Mouse (Mus musculus) forebrain, embryonic 10.5 days (tissue): ENCODE measurements around the gene Far2. TPM values are rescaled to one million over a fixed set of nuclear protein-coding genes. Genes with fewer than 3 reads are reported as not detected.
"Not testable (repeated sequence)": the region's sequence is repeated elsewhere in the genome, so short reads cannot be mapped to it uniquely, and the experiment has no call there.

ENCODE experiments used
- DNase-seq: peaks from one replicate; pipeline ENCODE4 v3.0.0-alpha.2; 2017; ENCODE audit warnings: low spot score; ENCODE audit errors: extremely low spot score
- H3K27ac ChIP-seq: fragments of 300-500 bp; sonication (generic); 2 replicates; pipeline ENCODE4 v1.5.1; 2016; ENCODE audit warnings: mild to moderate bottlenecking
- H3K27me3 ChIP-seq: fragments of 300-500 bp; sonication (generic); 2 replicates; pipeline ENCODE4 v1.6.1; 2016; ENCODE audit warnings: mild to moderate bottlenecking; ENCODE audit not compliant: poor library complexity, severe bottlenecking
- H3K36me3 ChIP-seq: fragments of 300-500 bp; sonication (generic); replicated peaks from 2 replicates; pipeline ENCODE4 v1.6.1; 2016; ENCODE audit warnings: mild to moderate bottlenecking, moderate library complexity
- H3K4me1 ChIP-seq: fragments of 300-500 bp; sonication (generic); 2 replicates; pipeline ENCODE4 v1.6.1; 2016
- H3K4me3 ChIP-seq: fragments of 300-500 bp; sonication (generic); 2 replicates; pipeline ENCODE4 v1.5.1; 2016; ENCODE audit warnings: mild to moderate bottlenecking, moderate library complexity
- H3K9me3 ChIP-seq: fragments of 300-500 bp; sonication (generic); 2 replicates; pipeline ENCODE4 v1.6.1; 2016; ENCODE audit warnings: mild to moderate bottlenecking, moderate library complexity
- WGBS: fragments of 180-500 bp; shearing (Covaris S2); methylation state at CpG from one replicate; pipeline ENCODE4 v1.1.7; 2016; 5-methylcytosine and 5-hydroxymethylcytosine counted together
- polyA plus RNA-seq: library from polyadenylated mRNA; unstranded; fragments of >200 nt; fragmentation: Nextera tagmentation; extraction: Ambion mirVana; gene quantifications from 2 replicates; pipeline ENCODE4 v1.2.1, GENCODE M21; 2016

Gene Far2
- polyA plus RNA-seq, 1 experiment from 2014 or later, result 1.9 TPM

- H3K27me3 ChIP-seq, result no peaks in the 10 kb centered on the region
- H3K4me3 ChIP-seq, result no peak overlapping the region
- no peak for DNase-seq
- no peaks in the 10 kb centered on the region for H3K9me3 ChIP-seq
- no peaks in the 10 kb centered on the region for H3K4me1 ChIP-seq
- WGBS, result 81% methylated on average over 3 of the region's 3 CpGs
- H3K27ac ChIP-seq, result no peak overlapping the region
- no peaks in the 10 kb centered on the region for H3K36me3 ChIP-seq
Observed at GRCm38 (mm10) chr6:148097039-148097438, 50.0 kb downstream of the Far2 start.

GRCm38 (mm10) chr6:148101977-148102376 is 54.9 kb downstream of the Far2 start:
- Histone ChIP-seq H3K27me3 (no peaks in the 10 kb centered on the region), H3K27ac (no peak overlapping the region), H3K4me1 (no peaks in the 10 kb centered on the region), H3K9me3 (no peaks in the 10 kb centered on the region), H3K36me3 (no peaks in the 10 kb centered on the region), H3K4me3 (no peak overlapping the region)
- DNase-seq, result no peak
- 85% methylated on average over 3 of the region's 3 CpGs for WGBS

GRCm38 (mm10) chr6:148102434-148102833 is 55.4 kb downstream of the Far2 start:
- no peaks in the 10 kb centered on the region for H3K27me3 ChIP-seq
- H3K4me1 ChIP-seq, result no peaks in the 10 kb centered on the region
- no peaks in the 10 kb centered on the region for H3K9me3 ChIP-seq
- H3K4me3 ChIP-seq, result no peak overlapping the region
- no peak overlapping the region for H3K27ac ChIP-seq
- WGBS, result 98% methylated on average over 1 of the region's 1 CpGs
- no peak for DNase-seq
- no peaks in the 10 kb centered on the region for H3K36me3 ChIP-seq

DNA sequence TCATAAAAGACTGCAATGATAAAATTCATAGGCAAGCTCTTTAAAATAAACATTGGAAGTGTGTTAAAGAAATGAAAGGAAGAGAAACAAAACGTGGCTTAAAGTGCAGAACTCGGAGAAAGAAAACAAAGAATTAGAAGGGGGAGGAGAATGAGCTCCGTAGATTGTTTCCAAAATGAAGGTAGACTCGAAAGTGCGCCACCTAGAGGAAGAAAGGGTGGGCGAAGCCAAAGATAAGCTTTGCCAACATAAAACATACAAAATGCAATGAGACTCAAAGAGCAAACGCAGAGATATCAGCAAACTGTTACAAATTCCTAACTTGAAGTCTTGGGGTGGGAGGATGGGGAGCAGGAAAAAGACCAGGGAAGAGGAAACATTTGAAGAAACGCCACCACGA is 57.2 kb downstream of the Far2 start:
- Histone ChIP-seq H3K9me3 (no peaks in the 10 kb centered on the region), H3K27me3 (no peaks in the 10 kb centered on the region), H3K36me3 (no peaks in the 10 kb centered on the region), H3K4me3 (no peak overlapping the region), H3K4me1 (peaks cover 3% of the 10 kb centered on the region; the same call in 1 of the 2 replicates), H3K27ac (no peak overlapping the region)
- 40% methylated on average over 9 of the region's 9 CpGs for WGBS
- DNase-seq, result peak; percentile 21

DNA sequence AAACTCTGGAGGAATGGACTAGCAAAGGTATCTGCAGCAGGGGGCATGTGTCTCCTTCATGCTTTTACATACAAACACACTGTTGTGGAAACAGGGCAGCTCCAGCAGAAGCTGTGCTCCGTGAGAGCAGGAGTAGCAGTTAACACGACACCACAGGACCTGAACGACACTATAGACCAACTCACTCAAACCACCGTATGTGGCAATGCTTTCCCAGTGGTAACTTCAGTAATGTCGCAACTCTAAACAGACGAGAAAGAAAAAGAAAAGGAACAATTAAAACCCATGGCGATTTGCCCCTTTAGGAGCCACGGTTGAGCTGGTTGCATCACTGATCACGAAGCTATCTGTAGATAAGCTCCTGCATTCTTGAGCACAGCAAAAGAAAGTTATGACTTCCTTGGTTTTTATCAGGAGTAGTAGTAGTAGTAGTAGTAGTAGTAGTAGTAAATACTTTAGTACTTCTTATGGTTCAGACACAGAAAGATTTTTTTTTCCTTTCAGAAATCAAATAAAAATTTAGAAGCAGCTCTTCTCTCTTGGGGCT is 58.7 kb downstream of the Far2 start:
- no peak overlapping the region for H3K27ac ChIP-seq
- H3K4me1 ChIP-seq, result peaks cover 14% of the 10 kb centered on the region
- H3K9me3 ChIP-seq, result no peaks in the 10 kb centered on the region
- no peak for DNase-seq
- no peak overlapping the region for H3K4me3 ChIP-seq
- WGBS, result 82% methylated on average over 9 of the region's 9 CpGs
- H3K27me3 ChIP-seq, result no peaks in the 10 kb centered on the region
- no peaks in the 10 kb centered on the region for H3K36me3 ChIP-seq

DNA sequence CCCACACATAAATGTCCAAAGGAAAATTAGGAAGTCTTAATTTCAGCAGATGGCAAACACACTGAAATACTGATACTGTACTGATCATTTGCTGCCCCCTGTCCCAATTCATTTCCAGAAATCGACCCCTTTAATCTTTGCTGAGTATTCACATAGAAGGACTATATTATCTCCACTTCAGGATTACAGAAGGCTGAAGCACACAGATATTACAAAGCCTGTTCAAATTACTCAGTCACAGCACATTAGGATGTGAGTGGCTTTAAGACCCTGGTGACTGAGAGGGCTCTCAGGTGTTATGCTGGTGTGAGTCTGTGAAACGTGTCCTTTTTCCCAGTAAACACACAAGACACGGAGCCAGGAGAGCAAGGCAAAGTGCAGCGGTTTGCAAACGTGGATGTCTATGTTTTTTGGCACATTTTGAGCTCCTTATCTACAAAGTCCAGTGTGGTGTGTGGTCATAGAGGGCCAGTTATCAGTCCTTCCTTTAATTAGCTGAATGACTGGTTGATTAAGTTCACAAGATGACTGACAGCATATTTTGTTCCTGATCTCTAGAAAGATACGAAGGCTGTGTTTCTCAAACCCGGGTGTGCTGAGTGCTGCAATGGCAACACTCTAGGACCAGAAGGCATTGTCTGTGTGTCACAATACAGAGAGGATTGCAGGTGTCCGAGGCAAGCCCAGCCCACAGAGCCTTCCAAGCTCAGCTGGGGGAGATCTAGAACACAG is 61.8 kb downstream of the Far2 start:
- H3K27me3 ChIP-seq, result no peaks in the 10 kb centered on the region
- 71% methylated on average over 8 of the region's 8 CpGs for WGBS
- no peak overlapping the region for H3K4me3 ChIP-seq
- no peak overlapping the region for H3K27ac ChIP-seq
- no peaks in the 10 kb centered on the region for H3K36me3 ChIP-seq
- no peak for DNase-seq
- H3K4me1 ChIP-seq, result peaks cover 14% of the 10 kb centered on the region
- H3K9me3 ChIP-seq, result no peaks in the 10 kb centered on the region

- Histone ChIP-seq H3K4me3 (no peak overlapping the region), H3K27me3 (no peaks in the 10 kb centered on the region), H3K9me3 (no peaks in the 10 kb centered on the region), H3K27ac (no peak overlapping the region), H3K36me3 (no peaks in the 10 kb centered on the region), H3K4me1 (peaks cover 14% of the 10 kb centered on the region)
- 91% methylated on average over 2 of the region's 2 CpGs for WGBS
- no peak for DNase-seq
Observed at GRCm38 (mm10) chr6:148110996-148111633, 64.1 kb downstream of the Far2 start.

GRCm38 (mm10) chr6:148116371-148116770 is 69.3 kb downstream of the Far2 start:
- H3K27ac ChIP-seq, result no peak overlapping the region
- H3K27me3 ChIP-seq, result no peaks in the 10 kb centered on the region
- no peaks in the 10 kb centered on the region for H3K4me1 ChIP-seq
- 87% methylated on average over 5 of the region's 5 CpGs for WGBS
- no peaks in the 10 kb centered on the region for H3K36me3 ChIP-seq
- no peaks in the 10 kb centered on the region for H3K9me3 ChIP-seq
- DNase-seq, result no peak
- no peak overlapping the region for H3K4me3 ChIP-seq

DNA sequence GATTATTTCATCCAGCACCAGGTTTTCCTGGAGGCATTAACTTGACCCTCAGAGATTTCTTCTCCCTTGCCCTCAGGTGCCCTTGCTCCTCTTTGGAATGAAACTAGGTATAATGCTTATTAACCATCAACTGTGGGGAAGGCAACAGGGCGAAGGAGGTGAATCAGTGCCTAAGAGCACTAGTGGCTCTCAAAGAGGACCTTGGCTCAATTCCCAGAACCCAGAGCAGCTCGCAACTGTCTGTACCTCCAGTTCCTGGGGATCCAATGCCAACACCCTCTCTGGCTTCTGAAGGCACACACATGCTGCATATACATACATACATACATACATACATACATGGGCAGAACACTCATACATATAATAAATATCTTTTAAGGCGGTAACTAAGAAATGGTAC is 69.8 kb downstream of the Far2 start:
- H3K4me3 ChIP-seq, result no peak overlapping the region
- no peaks in the 10 kb centered on the region for H3K36me3 ChIP-seq
- H3K9me3 ChIP-seq, result no peaks in the 10 kb centered on the region
- no peaks in the 10 kb centered on the region for H3K27me3 ChIP-seq
- no peaks in the 10 kb centered on the region for H3K4me1 ChIP-seq
- H3K27ac ChIP-seq, result no peak overlapping the region
- no peak for DNase-seq
- WGBS, result 93% methylated on average over 3 of the region's 3 CpGs

GRCm38 (mm10) chr6:148117696-148118095 is 70.6 kb downstream of the Far2 start:
- no peaks in the 10 kb centered on the region for H3K4me1 ChIP-seq
- H3K36me3 ChIP-seq, result no peaks in the 10 kb centered on the region
- H3K27me3 ChIP-seq, result no peaks in the 10 kb centered on the region
- no peak for DNase-seq
- no peaks in the 10 kb centered on the region for H3K9me3 ChIP-seq
- H3K27ac ChIP-seq, result no peak overlapping the region
- WGBS, result 85% methylated on average over 1 of the region's 1 CpGs
- no peak overlapping the region for H3K4me3 ChIP-seq

DNA sequence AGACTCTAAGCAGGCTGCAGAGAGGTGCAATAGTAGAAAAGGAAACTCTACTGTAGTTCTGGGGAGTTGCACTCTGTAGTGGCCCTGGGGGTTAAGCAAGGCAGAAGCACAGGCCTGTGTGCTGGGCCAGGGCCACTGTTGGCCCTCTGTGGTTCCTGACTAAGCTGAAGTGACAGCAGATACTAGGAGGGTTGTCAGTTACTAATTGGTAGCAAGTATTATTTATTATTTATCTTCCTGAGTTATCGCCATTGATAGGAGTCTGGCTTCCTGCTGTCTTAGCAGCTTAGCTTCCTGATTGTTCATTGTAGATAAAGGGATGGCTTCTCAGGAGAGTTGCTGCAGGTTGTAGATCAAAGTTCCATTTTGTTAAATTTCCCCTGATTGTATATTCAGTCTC is 73.6 kb downstream of the Far2 start:
- H3K27ac ChIP-seq, result no peak overlapping the region
- 78% methylated on average over 1 of the region's 1 CpGs for WGBS
- H3K27me3 ChIP-seq, result no peaks in the 10 kb centered on the region
- H3K36me3 ChIP-seq, result no peaks in the 10 kb centered on the region
- DNase-seq, result no peak
- H3K4me3 ChIP-seq, result no peak overlapping the region
- no peaks in the 10 kb centered on the region for H3K4me1 ChIP-seq
- no peaks in the 10 kb centered on the region for H3K9me3 ChIP-seq

GRCm38 (mm10) chr6:148126851-148127250 is 79.8 kb downstream of the Far2 start:
- DNase-seq, H3K4me1 ChIP-seq, H3K27ac ChIP-seq, H3K4me3 ChIP-seq, H3K36me3 ChIP-seq, H3K9me3 ChIP-seq, H3K27me3 ChIP-seq: not testable (repeated sequence)
- WGBS, result 90% methylated on average over 10 of the region's 10 CpGs

DNA sequence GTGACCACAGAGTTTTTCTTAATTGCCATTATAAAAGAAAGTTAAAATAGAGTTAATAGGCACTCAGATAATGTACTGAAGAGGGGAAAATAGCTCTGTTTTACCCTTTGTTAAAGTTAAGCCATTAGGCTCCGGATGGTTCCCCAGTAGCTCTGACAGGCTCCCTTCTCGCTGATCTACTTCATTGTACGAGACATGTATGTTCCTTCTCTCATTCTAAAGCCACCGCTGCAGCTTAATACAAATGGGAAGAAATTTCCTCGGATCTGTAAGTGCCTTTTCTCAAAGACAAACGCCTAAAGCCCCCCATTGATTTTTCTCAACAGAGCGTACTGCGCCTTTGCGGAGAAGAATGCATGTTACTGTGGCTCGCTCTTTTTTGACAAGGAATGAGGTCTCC is 85.3 kb downstream of the Far2 start:
- Histone ChIP-seq H3K27ac (no peak overlapping the region), H3K4me1 (peaks cover 18% of the 10 kb centered on the region), H3K27me3 (no peaks in the 10 kb centered on the region), H3K36me3 (no peaks in the 10 kb centered on the region), H3K9me3 (no peaks in the 10 kb centered on the region), H3K4me3 (no peak overlapping the region)
- WGBS, result 42% methylated on average over 10 of the region's 10 CpGs
- no peak for DNase-seq
